Mouse (Mus musculus): ENCODE measurements around the gene Cfap161. TPM values are rescaled to one million over a fixed set of nuclear protein-coding genes. Genes with fewer than 3 reads are reported as not detected.

Cfap161 gene
- total RNA-seq, 2 experiments from 2014 or later: not detected

DNA sequence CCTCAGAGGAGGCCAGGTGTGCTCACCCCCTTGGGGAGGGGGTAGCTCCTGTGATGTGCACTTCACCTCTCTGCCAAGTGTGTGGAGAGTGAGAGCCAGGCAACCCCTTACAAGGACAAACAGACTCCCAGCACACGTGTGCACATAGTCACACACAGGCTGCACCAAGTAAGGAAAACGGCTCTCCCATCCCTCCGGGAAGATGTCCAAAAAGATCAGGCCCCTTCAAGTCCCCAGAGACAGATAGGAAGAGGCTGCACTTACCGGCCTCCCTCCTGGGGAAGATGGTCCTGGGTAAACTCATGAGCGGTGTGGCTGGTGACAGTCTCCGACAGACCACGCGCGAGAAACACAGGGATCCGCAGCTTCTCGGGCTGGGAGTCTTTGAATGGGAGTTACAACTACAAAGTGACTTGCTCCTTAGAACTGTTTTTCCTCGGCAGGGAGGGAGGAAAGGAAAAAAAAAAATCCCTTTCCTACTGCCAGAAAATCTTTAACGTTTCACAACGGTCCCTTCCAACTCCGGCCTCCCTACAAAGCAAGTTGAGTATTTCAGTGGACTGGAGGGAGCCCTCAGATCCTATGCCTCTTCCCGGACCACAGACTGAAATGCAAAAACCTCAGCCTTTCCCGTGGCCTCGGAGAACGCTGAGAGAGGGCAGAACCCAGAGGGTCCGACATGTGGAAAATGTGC, 49.1 kb downstream of the Cfap161 start, which contains the start of gene Il16:
TSS of gene Il16 (minus strand) at position 314 of the 694 bp plus-strand sequence.
- ATAC-seq (replicated peaks; ENCODE audit: low FRiP score, low TSS enrichment, poor library complexity, severe bottlenecking): no peak

DNA sequence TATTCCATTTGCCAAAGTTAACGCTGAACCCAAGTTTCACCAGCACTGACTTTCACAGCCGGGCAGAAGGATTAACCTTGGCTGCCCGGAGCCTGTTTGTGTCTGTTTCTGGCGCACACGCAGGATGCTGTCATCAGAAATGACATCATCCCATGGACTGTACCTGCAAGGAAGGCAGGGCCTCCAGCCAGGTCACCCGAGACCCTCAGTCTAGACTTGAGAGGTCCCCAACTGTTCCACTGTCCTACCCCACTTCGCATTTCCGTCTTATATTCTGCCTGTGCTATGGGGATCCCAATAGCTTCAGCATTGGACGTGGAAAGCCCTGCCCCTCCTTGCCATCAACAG, 49.6 kb downstream of the Cfap161 start:
- no peak for ATAC-seq (replicated peaks; ENCODE audit: low FRiP score, low TSS enrichment, poor library complexity, severe bottlenecking)

DNA sequence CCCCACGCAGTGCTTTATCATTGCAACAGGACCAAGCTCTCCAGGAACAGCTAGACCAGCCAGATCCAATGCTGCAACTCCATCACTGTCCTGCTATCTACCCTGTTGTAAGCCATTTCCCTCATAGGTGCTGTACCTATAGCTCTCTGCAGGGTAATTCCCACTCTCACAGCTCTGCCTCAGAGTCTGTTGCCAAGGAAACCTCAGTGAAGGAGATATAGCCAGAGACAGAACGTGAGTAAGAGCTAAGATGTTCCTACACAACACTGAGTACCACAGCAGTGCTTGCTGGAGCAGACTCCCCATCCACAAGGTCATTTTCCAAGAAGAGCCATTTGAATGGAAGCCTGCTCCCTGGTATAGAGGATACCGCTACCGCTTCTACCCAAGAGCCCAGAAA, 50.4 kb downstream of the Cfap161 start:
- ATAC-seq (replicated peaks; ENCODE audit: low FRiP score, low TSS enrichment, poor library complexity, severe bottlenecking): no peak

DNA sequence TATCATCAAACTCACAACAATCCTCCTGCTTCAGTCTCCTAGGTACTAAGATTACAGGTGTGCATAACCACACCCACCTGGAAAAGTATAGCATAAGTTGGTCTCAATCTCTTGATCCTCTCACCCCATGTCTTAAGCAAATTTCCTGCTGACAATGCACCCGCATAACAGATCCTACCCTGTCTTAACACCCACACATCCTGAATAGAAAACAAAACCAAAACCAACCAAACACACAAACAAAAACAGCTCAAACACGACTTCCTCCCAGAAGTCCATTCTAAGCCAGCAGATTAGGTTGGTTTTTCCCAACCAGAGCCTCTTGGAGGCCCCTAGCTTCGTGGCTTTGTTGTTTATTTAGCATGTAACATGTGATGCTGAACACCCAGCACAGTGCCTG, 52.0 kb downstream of the Cfap161 start:
- no peak for ATAC-seq (replicated peaks; ENCODE audit: low FRiP score, low TSS enrichment, poor library complexity, severe bottlenecking)

DNA sequence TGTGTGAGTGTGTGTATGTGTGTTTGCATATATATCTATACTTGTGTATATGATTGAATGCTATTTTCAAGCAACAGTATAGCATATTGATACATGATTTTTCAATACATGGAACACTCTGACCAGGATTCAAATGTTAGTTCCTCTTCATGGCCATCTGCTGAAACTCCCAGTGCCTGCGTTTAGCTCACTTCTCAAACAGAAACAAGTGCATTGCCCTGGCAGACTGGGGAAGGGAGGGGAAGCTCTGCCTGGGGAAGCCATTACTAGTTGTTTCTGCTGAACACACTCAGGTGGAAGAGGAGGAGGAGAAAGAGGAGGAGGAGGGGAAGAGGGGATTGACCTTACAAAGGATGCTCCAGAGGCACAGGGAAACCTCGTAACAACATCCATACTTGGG, 52.7 kb downstream of the Cfap161 start:
- no peak for ATAC-seq (replicated peaks; ENCODE audit: low FRiP score, low TSS enrichment, poor library complexity, severe bottlenecking)

DNA sequence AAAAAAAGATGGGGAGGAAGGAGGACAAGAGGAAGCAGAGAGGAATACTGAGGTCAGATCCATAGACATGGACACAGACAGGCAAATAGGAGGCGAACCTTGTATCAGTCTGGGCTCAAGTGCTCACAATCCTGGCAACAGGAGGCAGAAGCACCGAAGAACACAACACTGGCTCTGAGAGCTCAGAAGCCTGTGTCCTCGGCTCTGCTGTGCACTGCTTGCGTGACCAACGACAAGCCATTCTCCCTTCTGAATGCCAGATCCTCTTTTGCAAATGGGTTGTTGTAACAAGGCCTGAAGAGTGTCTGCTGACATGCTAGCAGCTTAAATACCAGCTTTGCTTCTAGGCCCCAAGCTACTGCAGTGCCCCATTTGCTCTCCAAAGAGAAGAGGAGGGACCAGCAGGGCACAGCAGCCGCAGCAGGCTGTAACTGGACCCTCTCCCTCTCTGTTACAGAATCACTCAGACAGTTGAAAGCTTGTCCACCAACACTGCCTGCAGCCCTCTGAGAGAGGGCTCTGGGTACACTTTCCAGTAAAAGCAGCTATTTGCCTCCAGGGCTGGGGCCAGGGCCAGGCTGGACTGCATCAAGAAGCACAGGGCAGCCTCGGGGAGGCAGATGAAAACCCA, 54.9 kb downstream of the Cfap161 start:
- no peak for ATAC-seq (replicated peaks; ENCODE audit: low FRiP score, low TSS enrichment, poor library complexity, severe bottlenecking)

DNA sequence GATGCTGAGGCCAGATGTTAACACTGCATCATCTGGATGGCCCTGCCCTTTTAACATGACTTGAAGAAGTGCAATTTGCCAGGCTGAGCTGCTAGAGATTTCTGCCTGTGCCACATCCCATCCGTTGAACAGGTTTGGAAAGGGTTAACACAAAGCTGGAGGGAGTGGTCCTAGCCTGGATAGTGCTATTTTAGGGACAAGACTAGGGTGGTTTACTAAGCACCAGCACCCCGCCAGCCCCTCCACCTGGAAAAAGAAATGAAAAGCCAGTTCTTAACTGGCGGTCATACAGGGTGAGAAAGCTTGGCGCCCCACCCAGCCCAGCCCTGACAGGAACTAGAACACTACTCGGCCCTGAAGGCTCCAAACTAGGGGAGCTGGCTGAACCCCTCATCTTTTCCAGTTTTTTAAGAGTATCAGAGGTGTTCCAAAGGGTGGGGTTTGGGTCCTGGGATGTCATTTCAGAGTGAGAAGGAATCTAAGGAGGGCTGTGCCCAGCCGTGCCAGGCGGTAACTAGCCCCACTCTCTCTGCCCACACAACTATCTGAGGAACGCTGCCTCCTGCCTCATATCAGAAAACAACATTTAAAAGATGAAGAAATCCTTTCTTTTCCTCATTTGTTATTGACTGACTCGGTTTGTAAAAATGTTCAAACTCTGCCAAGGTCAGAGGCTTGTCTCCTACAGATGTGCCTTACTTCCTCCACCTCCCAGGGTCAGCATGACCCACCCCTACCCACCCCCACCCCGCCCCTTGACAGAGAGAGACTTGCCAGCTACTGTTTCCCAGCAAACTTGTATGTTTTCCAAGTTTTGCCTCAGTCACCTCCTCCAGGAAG, 55.8 kb downstream of the Cfap161 start:
- no peak for ATAC-seq (replicated peaks; ENCODE audit: low FRiP score, low TSS enrichment, poor library complexity, severe bottlenecking)

DNA sequence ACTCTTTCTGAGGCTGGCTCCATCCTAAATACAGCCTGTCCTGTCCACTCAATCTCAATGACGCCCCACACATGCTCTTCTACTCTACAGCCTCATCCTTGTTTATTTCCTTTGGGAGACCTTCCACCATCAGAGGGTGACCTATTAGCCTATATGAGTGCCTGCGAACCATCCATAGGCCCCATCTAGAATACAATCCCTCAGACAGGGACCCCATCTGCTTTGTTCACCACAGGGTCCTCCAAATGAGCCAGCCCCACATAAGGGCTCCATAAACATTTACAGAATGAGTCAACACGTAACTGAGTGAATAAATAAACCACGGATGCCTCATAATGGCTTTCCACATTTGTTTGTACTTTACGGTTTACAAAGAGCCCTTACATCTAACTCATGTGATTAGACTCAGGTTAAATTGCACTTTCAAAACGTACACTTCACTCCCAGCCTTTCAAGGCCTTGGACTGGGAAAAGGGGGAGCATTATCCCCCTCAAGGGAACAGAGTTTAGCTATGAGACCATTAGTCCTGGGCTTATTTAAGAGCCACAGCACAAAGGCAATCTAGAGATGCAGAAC, 56.7 kb downstream of the Cfap161 start:
- ATAC-seq (replicated peaks; ENCODE audit: low FRiP score, low TSS enrichment, poor library complexity, severe bottlenecking): no peak

DNA sequence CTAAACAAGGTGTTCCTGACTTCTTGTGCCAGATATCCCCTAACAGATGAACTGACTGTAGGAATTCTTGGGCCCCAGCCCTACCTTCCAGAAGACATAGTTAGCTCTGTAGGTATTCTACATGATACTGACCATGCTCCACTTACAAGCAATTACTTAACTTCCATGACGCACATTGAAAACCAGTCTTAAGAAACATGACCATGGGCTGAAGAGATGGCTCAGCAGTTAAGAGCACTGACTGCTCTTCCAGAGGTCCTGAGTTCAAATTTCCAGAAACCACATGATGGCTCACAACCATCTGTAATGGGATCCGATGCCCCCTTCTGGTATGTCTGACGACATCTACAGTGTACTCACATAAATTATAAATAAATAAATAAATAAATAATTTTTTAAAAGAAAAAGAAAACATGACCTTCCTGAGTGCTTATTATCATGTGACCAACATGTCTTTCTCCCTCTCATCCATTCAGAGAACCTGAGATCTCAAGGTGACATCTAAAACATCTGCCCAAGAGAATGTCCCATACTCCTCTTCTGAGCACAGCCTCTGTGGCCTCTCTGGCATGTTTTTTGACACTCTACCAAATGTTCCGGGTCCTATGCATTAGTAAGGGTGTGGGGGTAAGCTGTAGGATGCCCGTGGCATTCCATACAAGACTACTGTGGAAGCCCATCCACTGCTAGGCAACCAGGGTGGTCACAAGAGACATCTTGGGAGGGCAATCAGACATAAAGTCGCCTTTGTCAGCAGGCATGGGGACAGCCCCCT, 58.2 kb downstream of the Cfap161 start:
- ATAC-seq (replicated peaks; ENCODE audit: low FRiP score, low TSS enrichment, poor library complexity, severe bottlenecking): no peak

DNA sequence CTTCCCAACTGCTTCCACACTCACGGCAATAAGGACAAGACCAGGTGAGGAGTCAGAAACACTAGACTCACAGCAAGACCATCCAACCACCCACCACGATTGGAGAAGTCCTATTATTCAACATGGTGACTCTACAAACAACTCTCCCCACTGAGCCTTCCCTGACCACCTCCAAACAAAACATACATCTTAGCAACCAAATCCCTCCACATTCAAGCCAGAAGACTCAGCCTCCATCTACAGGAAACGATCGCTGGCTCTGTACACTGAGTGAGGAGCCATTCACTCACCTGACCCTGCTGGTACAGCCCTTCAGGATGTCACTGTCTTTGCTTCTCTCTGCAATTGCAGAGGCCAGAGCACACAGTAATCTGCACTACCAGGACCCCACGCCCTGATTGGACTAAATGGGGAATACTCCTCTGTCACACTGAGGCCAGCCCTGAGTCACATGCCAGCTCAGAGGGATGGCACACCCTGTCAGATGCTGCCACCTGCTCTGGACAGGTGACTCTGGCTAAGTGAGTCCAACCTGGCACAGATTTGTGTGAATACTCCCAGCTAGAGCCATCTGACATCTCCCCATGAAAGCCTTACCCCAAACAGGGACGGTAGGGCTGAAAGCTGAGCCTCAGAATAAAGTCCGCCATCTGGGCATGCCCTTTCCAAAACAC, 59.4 kb downstream of the Cfap161 start:
- no peak for ATAC-seq (replicated peaks; ENCODE audit: low FRiP score, low TSS enrichment, poor library complexity, severe bottlenecking)

DNA sequence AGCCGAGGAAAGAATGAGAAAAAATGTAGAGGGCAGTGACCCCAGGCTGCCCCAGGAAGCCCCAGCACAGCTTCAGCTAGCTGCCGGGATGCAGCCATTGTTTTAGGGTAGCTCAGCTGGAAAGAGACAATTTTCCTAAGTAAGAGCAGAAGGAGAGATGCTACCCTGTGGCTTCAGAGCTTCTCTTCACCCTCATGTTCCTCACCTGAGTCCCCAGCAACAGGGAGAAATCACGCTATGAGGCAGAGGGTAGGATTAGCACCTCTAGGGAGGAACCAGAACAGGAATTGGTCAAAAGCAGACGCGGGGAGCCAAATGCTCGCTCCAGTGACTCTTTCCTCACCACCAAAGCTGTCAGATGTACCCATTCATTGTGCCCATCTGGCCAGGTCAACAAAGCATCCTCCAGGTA, 60.0 kb downstream of the Cfap161 start:
- no peak for ATAC-seq (replicated peaks; ENCODE audit: low FRiP score, low TSS enrichment, poor library complexity, severe bottlenecking)

DNA sequence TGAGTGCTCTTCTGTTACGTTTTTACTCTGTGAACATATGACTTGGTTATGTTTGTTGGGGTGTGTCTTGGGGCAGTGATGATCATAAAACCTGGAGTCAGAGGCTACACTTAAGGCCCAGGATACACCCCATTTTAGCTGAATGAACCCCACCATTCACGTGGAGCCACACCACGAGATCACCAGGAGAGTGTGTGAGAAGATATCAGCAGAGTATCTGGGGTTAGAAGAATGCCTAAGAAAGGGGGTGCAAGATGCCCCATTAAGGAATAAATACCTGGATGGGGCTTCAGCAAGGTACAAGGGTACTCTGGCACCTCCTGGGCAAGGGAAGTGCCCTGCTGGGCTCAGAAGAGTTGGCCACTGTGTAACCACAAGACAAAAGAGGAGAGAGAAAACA, 60.4 kb downstream of the Cfap161 start:
- ATAC-seq (replicated peaks; ENCODE audit: low FRiP score, low TSS enrichment, poor library complexity, severe bottlenecking): no peak

DNA sequence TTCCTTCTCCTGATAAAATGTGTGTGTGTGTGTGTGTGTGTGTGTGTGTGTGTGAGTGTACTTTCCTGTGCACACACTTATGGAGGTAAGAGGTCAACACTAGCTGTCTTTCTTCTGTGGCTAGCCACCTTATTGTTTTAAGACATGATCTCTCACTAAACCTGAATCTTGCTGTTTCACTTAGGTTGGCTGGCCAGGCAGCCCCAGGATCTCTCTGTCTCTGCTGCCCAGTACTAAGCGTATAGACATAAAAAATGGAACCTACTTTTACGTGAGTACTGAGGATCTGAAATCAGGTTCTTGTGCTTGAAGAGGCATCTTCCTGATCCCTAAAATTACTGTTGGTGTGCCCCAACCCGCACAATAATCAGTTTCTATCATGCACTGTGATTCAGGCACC, 61.9 kb downstream of the Cfap161 start:
- ATAC-seq (replicated peaks; ENCODE audit: low FRiP score, low TSS enrichment, poor library complexity, severe bottlenecking): no peak

DNA sequence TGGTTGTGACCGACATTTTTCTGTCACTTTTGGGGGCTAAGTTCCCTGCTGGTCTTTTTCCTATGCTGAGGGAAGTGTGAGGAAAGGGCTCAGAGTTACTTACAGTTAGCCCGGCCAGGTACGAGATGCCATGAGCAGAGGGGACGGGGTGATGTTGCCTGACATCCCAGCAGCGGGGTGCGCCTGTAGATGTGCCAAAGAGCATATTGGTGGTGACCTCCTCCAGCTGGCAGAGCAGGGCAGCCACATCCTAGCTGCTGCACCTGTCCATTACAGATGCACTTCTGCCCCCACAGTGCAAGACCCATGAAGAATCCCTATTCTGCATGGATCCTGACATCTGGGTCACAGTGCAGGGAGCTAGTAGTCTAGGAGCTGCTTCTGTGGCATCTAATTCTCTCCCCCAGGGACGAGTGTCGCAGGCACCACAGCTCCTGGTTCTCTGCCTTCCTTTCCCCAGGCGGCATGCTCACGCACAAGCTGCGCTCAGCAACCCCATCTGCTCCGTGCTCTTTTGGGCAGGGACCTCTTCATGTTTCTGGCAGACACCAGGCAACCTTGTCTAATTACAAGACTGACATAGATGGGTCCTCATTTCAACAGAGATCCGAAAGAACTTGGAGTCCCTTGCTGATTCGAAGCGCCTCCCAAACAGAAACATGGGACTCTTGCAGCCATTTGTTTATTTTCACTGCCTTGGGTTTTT, 62.6 kb downstream of the Cfap161 start:
- no peak for ATAC-seq (replicated peaks; ENCODE audit: low FRiP score, low TSS enrichment, poor library complexity, severe bottlenecking)

DNA sequence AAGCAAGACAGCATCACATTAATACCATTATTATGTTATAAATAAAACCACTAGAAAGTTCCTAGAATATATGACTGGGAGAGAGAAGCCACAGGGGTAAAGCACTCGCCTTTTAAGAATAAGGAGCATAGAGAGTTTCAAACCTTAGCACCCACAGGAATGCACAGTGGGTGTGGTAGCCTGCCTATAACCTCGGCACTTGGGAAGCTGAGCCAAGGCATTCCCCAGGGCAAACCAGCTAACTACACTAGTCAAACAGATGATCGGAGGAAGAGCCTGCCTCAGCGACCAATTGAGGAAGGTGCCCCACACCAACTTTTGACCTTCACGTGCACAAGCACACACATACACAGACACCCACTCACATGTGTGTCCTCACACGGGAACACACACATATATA, 63.4 kb downstream of the Cfap161 start:
- ATAC-seq (replicated peaks; ENCODE audit: low FRiP score, low TSS enrichment, poor library complexity, severe bottlenecking): no peak

DNA sequence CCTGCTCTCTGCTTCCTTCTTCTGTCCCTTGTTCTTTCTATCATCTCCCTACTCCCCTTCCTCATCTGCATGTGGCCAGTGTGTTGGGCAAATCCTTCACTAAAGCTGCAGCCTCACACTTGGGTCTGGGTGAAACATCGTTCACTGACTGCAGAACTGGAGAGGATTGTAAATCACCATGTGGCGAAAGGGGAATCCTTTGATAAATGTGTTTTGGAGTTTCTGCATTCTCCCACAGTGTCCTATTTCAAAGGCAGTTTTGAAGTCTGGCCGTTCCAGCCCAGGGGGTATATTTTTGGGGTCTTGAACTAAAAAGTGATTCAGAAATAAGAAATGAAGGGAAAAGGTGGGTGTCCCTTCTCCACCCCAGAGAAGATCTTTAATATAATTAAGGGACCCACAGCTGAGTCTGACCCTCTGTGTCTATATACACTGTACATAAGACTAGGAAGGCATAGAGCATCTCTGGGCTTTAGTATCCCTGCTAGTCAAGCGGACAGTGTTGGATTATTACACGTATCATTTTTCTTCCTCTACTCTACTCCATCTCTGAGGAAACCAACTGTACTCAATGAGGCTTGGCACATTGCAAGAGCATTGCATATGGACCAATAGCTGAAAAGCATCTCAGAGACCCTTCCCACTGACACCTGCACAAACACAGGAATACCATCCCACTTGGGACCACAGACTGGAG, 67.6 kb downstream of the Cfap161 start:
- no peak for ATAC-seq (replicated peaks; ENCODE audit: low FRiP score, low TSS enrichment, poor library complexity, severe bottlenecking)

DNA sequence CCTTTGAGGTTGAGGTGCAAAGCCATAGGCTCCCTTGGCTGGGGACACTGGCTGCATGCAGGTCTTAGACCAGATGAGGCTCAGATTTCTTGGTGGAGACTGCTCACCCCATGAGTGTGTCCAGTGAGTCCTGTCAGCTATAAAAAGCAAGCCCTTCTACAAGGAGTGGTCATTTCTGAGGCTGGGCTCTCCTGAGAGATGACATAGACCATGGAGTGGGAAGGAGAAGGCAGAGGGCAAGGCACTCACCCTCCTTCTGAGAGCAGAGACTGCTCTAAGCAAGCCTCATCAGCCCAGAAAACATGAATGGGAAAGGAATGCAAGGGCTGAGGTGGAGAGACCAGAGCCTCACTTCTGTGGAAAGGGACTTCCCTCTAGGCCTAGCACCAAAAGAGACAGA, 68.9 kb downstream of the Cfap161 start:
- no peak for ATAC-seq (replicated peaks; ENCODE audit: low FRiP score, low TSS enrichment, poor library complexity, severe bottlenecking)

DNA sequence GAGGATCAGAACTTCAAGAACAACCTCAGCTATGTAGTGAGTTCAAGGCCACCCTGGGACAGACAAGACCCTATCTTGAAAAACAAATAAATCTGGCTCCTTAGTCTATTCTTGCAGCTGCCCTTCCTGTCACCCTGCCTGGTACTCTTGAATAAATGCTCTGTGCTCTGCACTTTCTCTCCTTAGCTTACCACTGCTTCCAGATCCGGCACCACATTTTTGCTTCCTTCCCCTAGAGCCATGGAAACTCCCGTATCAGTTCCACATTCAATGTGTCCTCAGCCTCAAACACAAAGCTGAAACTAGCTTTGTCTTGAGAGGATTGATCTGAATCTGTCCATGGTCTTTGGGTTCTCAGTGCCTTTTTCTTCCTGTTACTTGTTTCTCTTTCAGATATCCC, 70.1 kb downstream of the Cfap161 start:
- no peak for ATAC-seq (replicated peaks; ENCODE audit: low FRiP score, low TSS enrichment, poor library complexity, severe bottlenecking)
